Mouse (Mus musculus) heart, embryonic 15.5 days (tissue): ENCODE measurements around the gene Nmral1. TPM values are rescaled to one million over a fixed set of nuclear protein-coding genes. Genes with fewer than 3 reads are reported as not detected.

Experiments
- ATAC-seq: fragments of 200-750 bp; cut with Nextera tagmentation; replicated peaks from 2 replicates; pipeline ENCODE4 v1.8.0; 2017; ENCODE audit warnings: low read depth, moderate TSS enrichment; ENCODE audit not compliant: insufficient number of reproducible peaks, insufficient read depth, low FRiP score
- H3K27ac ChIP-seq: fragments of 300-500 bp; sonication (generic); 2 replicates; pipeline ENCODE4 v1.5.1; 2015; ENCODE audit warnings: mild to moderate bottlenecking, inconsistent platforms
- H3K27me3 ChIP-seq: fragments of 300-500 bp; sonication (generic); 2 replicates; pipeline ENCODE4 v1.6.1; 2015; ENCODE audit warnings: inconsistent platforms
- H3K36me3 ChIP-seq: fragments of 300-500 bp; sonication (generic); 2 replicates; pipeline ENCODE4 v1.6.1; 2015; ENCODE audit warnings: mild to moderate bottlenecking, inconsistent platforms
- H3K4me1 ChIP-seq: fragments of 300-500 bp; sonication (generic); replicated peaks from 2 replicates; pipeline ENCODE4 v1.6.1; 2015; ENCODE audit warnings: inconsistent platforms
- H3K4me2 ChIP-seq: fragments of 300-500 bp; sonication (generic); 2 replicates; pipeline ENCODE4 v1.6.1; 2015; ENCODE audit warnings: inconsistent platforms, mild to moderate bottlenecking, moderate library complexity
- H3K4me3 ChIP-seq: fragments of 300-500 bp; sonication (generic); 2 replicates; pipeline ENCODE4 v1.5.1; 2015; ENCODE audit warnings: mild to moderate bottlenecking, inconsistent platforms
- H3K9ac ChIP-seq: fragments of 300-500 bp; sonication (generic); 2 replicates; pipeline ENCODE4 v1.6.1; 2015; ENCODE audit warnings: mild to moderate bottlenecking, inconsistent platforms
- H3K9me3 ChIP-seq: fragments of 300-500 bp; sonication (generic); replicated peaks from 2 replicates; pipeline ENCODE4 v1.6.1; 2016; ENCODE audit warnings: inconsistent platforms
- WGBS: fragments of 180-500 bp; shearing (Covaris S2); methylation state at CpG from one replicate; pipeline ENCODE4 v1.1.7; 2015; ENCODE audit warnings: mixed read lengths; 5-methylcytosine and 5-hydroxymethylcytosine counted together
- polyA plus RNA-seq: library from polyadenylated mRNA; unstranded; fragments of >200 nt; fragmentation: Nextera tagmentation; extraction: Ambion mirVana; gene quantifications from 2 replicates; pipeline ENCODE4 v1.2.1, GENCODE M21; 2015

Nmral1 gene
- polyA plus RNA-seq, 1 experiment from 2014 or later, result 25.2 TPM

GRCm38 (mm10) chr16:4679121-4680018 lies 39.8 kb downstream of the Nmral1 start, which contains the start of gene Coro7:
Gene Coro7, minus strand, starts transcription at chr16:4679777.
- peaks cover 22% of the 10 kb centered on the region for H3K4me1 ChIP-seq
- H3K4me3 ChIP-seq, result peak within 1 kb of the TSS; percentile 69
- H3K4me2 ChIP-seq, result peak within 1 kb of the TSS; percentile 91
- ATAC-seq, result peak; percentile 90
- H3K27ac ChIP-seq, result peak within 1 kb of the TSS; percentile 40
- H3K9ac ChIP-seq, result peak within 1 kb of the TSS; percentile 64
- no peaks in the 10 kb centered on the region for H3K27me3 ChIP-seq
- WGBS, result under 1% methylated on average over 47 of the region's 47 CpGs
- peaks cover 19% of the 10 kb centered on the region for H3K36me3 ChIP-seq
- H3K9me3 ChIP-seq, result no peaks in the 10 kb centered on the region

GRCm38 (mm10) chr16:4678080-4678479 lies 41.1 kb downstream of the Nmral1 start:
- peak overlapping the region; percentile 91; the same call in 1 of the 2 replicates for H3K4me2 ChIP-seq

GRCm38 (mm10) chr16:4676836-4677235 lies 42.3 kb downstream of the Nmral1 start:
- Histone ChIP-seq H3K36me3 (peaks cover 25% of the 10 kb centered on the region), H3K4me1 (peaks cover 15% of the 10 kb centered on the region), H3K27me3 (no peaks in the 10 kb centered on the region), H3K4me3 (no peak overlapping the region), H3K27ac (no peak overlapping the region), H3K9me3 (no peaks in the 10 kb centered on the region), H3K9ac (no peak overlapping the region), H3K4me2 (no peak overlapping the region)
- WGBS, result 89% methylated on average over 5 of the region's 5 CpGs
- no peak for ATAC-seq

More at GRCm38 (mm10) chr16:4678080-4678479, 41.1 kb downstream of the Nmral1 start:
- H3K4me1 ChIP-seq, result peaks cover 18% of the 10 kb centered on the region
- no peak for ATAC-seq
- peak overlapping the region; percentile 69; the same call in 1 of the 2 replicates for H3K4me3 ChIP-seq
- H3K9me3 ChIP-seq, result no peaks in the 10 kb centered on the region
- peaks cover 19% of the 10 kb centered on the region for H3K36me3 ChIP-seq
- H3K9ac ChIP-seq, result no peak overlapping the region
- WGBS, result 61% methylated on average over 5 of the region's 5 CpGs
- no peaks in the 10 kb centered on the region for H3K27me3 ChIP-seq
- no peak overlapping the region for H3K27ac ChIP-seq

GRCm38 (mm10) chr16:4674091-4674490 lies 45.1 kb downstream of the Nmral1 start:
- Histone ChIP-seq H3K9me3 (no peaks in the 10 kb centered on the region), H3K27me3 (no peaks in the 10 kb centered on the region), H3K9ac (no peak overlapping the region), H3K4me3 (no peak overlapping the region), H3K27ac (no peak overlapping the region), H3K4me1 (peaks cover 14% of the 10 kb centered on the region), H3K36me3 (peaks cover 27% of the 10 kb centered on the region), H3K4me2 (no peak overlapping the region)
- 77% methylated on average over 4 of the region's 4 CpGs for WGBS
- ATAC-seq, result no peak

DNA sequence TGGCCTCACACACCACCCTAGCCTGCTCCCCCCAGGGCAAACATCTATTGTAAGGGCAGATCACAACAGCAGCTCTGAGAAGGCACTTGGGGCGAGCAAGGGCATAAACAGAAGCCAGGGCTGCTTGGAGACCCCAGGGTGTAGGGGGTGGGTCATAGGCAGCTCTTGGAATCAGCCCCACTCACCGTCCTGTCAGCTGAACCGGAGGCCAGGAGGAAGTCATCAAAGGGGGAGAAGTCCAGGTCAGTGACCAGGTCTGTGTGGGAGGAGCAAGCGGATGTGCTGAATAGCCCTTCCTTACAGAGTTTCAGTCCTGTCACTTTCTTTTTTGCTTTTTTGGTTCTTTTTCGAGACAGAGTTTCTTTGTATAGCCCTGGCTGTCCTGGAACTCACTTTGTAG lies 48.8 kb downstream of the Nmral1 start:
- Histone ChIP-seq H3K9ac (no peak overlapping the region), H3K27me3 (no peaks in the 10 kb centered on the region), H3K4me2 (no peak overlapping the region), H3K4me3 (no peak overlapping the region), H3K27ac (no peak overlapping the region), H3K9me3 (no peaks in the 10 kb centered on the region), H3K36me3 (peaks cover 25% of the 10 kb centered on the region), H3K4me1 (no peaks in the 10 kb centered on the region)
- no peak for ATAC-seq
- WGBS, result 68% methylated on average over 5 of the region's 5 CpGs

GRCm38 (mm10) chr16:4667190-4667808 lies 51.9 kb downstream of the Nmral1 start:
- H3K4me1 ChIP-seq, result 0 out of 2 replicates have a peak, but pooled peaks cover 3% of the 10 kb centered on the region
- H3K36me3 ChIP-seq, result peaks cover 20% of the 10 kb centered on the region; the same call in 1 of the 2 replicates
- no peak overlapping the region for H3K4me3 ChIP-seq
- H3K9ac ChIP-seq, result no peak overlapping the region
- WGBS, result 24% methylated on average over 3 of the region's 3 CpGs
- no peak overlapping the region for H3K27ac ChIP-seq
- no peaks in the 10 kb centered on the region for H3K9me3 ChIP-seq
- peak; percentile 64 for ATAC-seq
- no peaks in the 10 kb centered on the region for H3K27me3 ChIP-seq
- H3K4me2 ChIP-seq, result no peak overlapping the region

DNA sequence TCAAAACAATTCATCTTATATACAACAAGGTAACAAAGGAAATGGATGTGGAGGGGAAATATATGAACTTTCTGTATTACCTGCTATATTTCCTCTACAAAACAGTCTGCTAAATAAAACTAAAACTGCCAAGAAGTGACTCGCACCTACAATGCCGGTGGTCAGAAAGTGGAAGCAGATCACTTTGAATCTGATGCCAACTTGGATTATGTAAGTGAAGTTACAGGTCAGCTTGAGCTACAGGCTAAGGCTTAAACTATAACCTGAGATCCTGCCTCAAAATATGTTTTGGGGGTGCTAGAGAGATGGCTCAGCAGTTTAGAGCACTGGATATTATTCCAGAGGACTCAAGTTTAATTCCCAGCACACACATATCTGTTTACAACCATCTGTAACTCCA lies 53.4 kb downstream of the Nmral1 start:
- H3K9ac ChIP-seq, result no peak overlapping the region
- H3K9me3 ChIP-seq, result no peaks in the 10 kb centered on the region
- H3K27me3 ChIP-seq, result no peaks in the 10 kb centered on the region
- ATAC-seq, result no peak
- H3K36me3 ChIP-seq, result peaks cover 23% of the 10 kb centered on the region
- 89% methylated on average over 2 of the region's 2 CpGs for WGBS
- no peak overlapping the region for H3K4me3 ChIP-seq
- H3K4me1 ChIP-seq, result 0 out of 2 replicates have a peak, but pooled peaks cover 3% of the 10 kb centered on the region
- H3K27ac ChIP-seq, result no peak overlapping the region
- no peak overlapping the region for H3K4me2 ChIP-seq

DNA sequence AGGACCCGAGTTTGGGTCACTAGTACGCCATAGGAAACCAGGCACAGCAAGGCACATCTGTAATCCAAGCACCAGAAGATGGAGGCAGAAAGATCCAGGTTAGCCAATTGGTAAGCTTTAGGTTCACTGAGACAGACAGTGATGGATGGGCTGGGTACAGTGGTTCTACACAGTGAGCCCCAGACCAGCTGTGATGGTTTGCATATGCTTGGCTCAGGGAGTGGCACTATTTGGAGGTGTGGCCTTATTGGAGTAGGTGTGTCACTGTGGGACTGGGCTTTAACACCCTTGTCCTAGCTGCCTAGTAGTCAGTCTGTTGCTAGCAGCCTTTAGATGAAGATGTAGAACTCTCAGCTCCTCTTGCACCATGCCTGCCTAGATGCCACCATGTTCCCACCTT lies 55.4 kb downstream of the Nmral1 start:
- WGBS, result 82% methylated on average over 2 of the region's 2 CpGs
- no peaks in the 10 kb centered on the region for H3K9me3 ChIP-seq
- H3K4me2 ChIP-seq, result no peak overlapping the region
- no peak overlapping the region for H3K9ac ChIP-seq
- no peak overlapping the region for H3K27ac ChIP-seq
- no peak for ATAC-seq
- H3K4me1 ChIP-seq, result peaks cover 10% of the 10 kb centered on the region
- no peak overlapping the region for H3K4me3 ChIP-seq
- peaks cover 20% of the 10 kb centered on the region for H3K36me3 ChIP-seq
- H3K27me3 ChIP-seq, result no peaks in the 10 kb centered on the region

DNA sequence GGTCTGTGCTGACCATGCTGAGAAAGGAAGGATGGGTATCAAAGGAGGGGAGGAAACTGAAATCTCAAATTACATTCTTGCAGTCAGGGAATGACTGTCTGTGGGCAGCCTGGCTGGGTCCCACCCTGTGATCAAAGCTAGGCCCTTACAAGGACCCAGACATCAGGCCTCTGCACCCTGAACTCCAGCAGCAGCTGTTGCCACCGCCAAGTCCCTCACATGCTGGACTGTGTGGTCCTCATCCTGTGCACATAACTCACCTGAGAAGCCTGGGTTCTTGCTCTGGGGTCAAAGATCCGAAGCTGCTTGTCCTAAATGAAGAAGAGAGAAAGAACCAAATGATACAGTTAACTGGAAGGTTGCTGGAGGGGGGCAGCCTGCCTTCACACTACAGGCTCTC lies 57.6 kb downstream of the Nmral1 start:
- H3K4me2 ChIP-seq, result no peak overlapping the region
- H3K4me3 ChIP-seq, result no peak overlapping the region
- H3K9me3 ChIP-seq, result no peaks in the 10 kb centered on the region
- no peak overlapping the region for H3K9ac ChIP-seq
- peaks cover 14% of the 10 kb centered on the region for H3K36me3 ChIP-seq
- WGBS, result 64% methylated on average over 2 of the region's 2 CpGs
- H3K4me1 ChIP-seq, result peaks cover 19% of the 10 kb centered on the region
- H3K27ac ChIP-seq, result no peak overlapping the region
- no peaks in the 10 kb centered on the region for H3K27me3 ChIP-seq
- no peak for ATAC-seq
